Mouse (Mus musculus) brain, embryonic 14.5 days (tissue): ENCODE data around the gene Pm20d1.

Experiments
- CTCF ChIP-seq: fragments of 200-500 bp; IDR thresholded peaks from 2 replicates; pipeline ENCODE4 v1.5.1; 2012; ENCODE audit warnings: inconsistent platforms, mild to moderate bottlenecking, moderate library complexity, borderline replicate concordance; ENCODE audit not compliant: insufficient read depth, insufficient read length; ENCODE audit errors: extremely low read depth
- POLR2A ChIP-seq: fragments of 200-500 bp; IDR thresholded peaks from 2 replicates; pipeline ENCODE4 v1.6.1; 2012; ENCODE audit warnings: mild to moderate bottlenecking, inconsistent platforms, borderline replicate concordance; ENCODE audit not compliant: poor library complexity, insufficient read depth, insufficient read length, severe bottlenecking; ENCODE audit errors: extremely low read depth

DNA sequence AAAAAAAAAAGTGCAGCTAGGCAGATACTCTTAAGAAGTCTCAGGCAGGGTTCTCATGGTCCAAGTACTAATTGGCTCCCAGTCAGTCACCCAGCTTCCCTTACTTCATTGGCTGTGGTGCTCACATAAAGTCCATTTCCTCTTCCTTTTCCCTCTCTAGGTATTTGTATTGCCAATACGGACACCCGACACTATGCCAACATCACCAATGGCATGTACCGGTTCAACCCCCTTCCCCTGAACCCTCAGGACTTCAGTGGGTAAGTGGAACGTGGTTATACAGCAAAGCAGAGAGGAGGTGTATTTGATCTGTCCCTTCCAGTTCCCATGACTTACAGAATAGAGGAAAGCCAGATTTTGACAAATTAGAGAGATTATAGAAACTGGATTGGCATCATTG, 16.6 kb downstream of the Pm20d1 start:
- TF ChIP-seq POLR2A = no peak
- no peak for TF ChIP-seq CTCF
